Mouse (Mus musculus) forebrain, postnatal 0 days (tissue): ENCODE results near the gene Cd6. TPM values are rescaled to one million over a fixed set of nuclear protein-coding genes. Genes with fewer than 3 reads are reported as not detected.

Experiments
- ATAC-seq: fragments of 200-750 bp; cut with Nextera tagmentation; 2 replicates; pipeline ENCODE4 v1.8.0; 2017; ENCODE audit warnings: mild to moderate bottlenecking, moderate library complexity
- DNase-seq: peaks from one replicate; pipeline ENCODE4 v3.0.0-alpha.2; 2015
- H3K27ac ChIP-seq: fragments of 300-500 bp; sonication (generic); 2 replicates; pipeline ENCODE4 v1.5.1; 2014; ENCODE audit warnings: low read depth, mild to moderate bottlenecking, antibody characterized with exemption, low read length, moderate library complexity, mixed read lengths
- H3K27me3 ChIP-seq: fragments of 300-500 bp; sonication (generic); 2 replicates; pipeline ENCODE4 v1.6.1; 2014; ENCODE audit warnings: mild to moderate bottlenecking, low read length, mixed read lengths; ENCODE audit not compliant: insufficient read depth
- H3K36me3 ChIP-seq: fragments of 300-500 bp; sonication (generic); 2 replicates; pipeline ENCODE4 v1.6.1; 2014; ENCODE audit warnings: mild to moderate bottlenecking, moderate library complexity; ENCODE audit not compliant: insufficient read depth
- H3K4me1 ChIP-seq: fragments of 300-500 bp; sonication (generic); 2 replicates; pipeline ENCODE4 v1.6.1; 2014; ENCODE audit warnings: antibody characterized with exemption; ENCODE audit not compliant: insufficient read depth
- H3K4me2 ChIP-seq: fragments of 300-500 bp; sonication (generic); 2 replicates; pipeline ENCODE4 v1.6.1; 2014; ENCODE audit warnings: low read depth, mild to moderate bottlenecking, moderate library complexity
- H3K4me3 ChIP-seq: fragments of 300-500 bp; sonication (generic); 2 replicates; pipeline ENCODE4 v1.5.1; 2014; ENCODE audit warnings: low read depth, low read length, mixed read lengths
- H3K9ac ChIP-seq: fragments of 300-500 bp; sonication (generic); 2 replicates; pipeline ENCODE4 v1.6.1; 2014; ENCODE audit warnings: mild to moderate bottlenecking
- H3K9me3 ChIP-seq: fragments of 300-500 bp; sonication (generic); 2 replicates; pipeline ENCODE4 v1.6.1; 2016; ENCODE audit warnings: low read length
- CTCF ChIP-seq: sonication (generic); IDR thresholded peaks from 2 replicates; pipeline ENCODE4 v1.5.1; 2016; ENCODE audit warnings: antibody characterized with exemption, control low read depth, low read depth
- WGBS: fragments of 180-500 bp; shearing (Covaris S2); extraction: QIAGEN DNeasy Blood & Tissue Kit; methylation state at CpG from one replicate; pipeline ENCODE4 v1.1.7; 2014; 5-methylcytosine and 5-hydroxymethylcytosine counted together
- polyA plus RNA-seq: library from polyadenylated mRNA; unstranded; fragments of >200 nt; fragmentation: Nextera tagmentation; extraction: Ambion mirVana; gene quantifications from 2 replicates; pipeline ENCODE4 v1.2.1, GENCODE M21; 2015
- total RNA-seq: library from RNA; depleted of rRNA; stranded (reverse); fragments of >200 nt; gene quantifications from 2 replicates; pipeline ENCODE4 v1.2.3, GENCODE M21; 2014

Cd6 gene
- total and polyA plus RNA-seq, 2 experiments from 2014 or later, result 0.05 TPM; not detected in 1

DNA sequence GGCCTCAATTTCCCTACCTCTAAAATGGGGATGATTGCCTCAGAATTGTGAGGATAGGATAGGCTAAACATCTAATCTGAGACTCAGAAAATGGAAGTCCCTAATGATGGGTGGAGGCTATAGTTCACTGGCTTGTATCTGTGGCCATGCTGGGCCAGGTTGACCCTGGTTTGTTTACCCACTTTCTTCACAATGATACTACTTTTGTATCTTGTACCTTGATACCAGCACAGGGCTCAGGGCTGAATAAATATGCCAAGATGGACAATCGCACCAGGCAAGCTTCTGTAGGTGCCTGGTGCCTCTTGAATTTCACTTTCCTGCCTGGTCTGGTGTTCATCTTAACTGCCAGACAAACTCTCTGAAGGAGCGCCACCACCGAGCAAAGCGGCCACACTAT is 7.3 kb downstream of the Cd6 start:
- no peaks in the 10 kb centered on the region for H3K27me3 ChIP-seq
- H3K9me3 ChIP-seq, result no peaks in the 10 kb centered on the region
- no peak overlapping the region for H3K4me3 ChIP-seq
- TF ChIP-seq CTCF, result no peak
- H3K4me2 ChIP-seq, result no peak overlapping the region
- H3K27ac ChIP-seq, result no peak overlapping the region
- H3K36me3 ChIP-seq, result no peaks in the 10 kb centered on the region
- 96% methylated on average over 4 of the region's 4 CpGs for WGBS
- H3K9ac ChIP-seq, result no peak overlapping the region
- no peaks in the 10 kb centered on the region for H3K4me1 ChIP-seq
- ATAC-seq (no peak), DNase-seq (no peak)

DNA sequence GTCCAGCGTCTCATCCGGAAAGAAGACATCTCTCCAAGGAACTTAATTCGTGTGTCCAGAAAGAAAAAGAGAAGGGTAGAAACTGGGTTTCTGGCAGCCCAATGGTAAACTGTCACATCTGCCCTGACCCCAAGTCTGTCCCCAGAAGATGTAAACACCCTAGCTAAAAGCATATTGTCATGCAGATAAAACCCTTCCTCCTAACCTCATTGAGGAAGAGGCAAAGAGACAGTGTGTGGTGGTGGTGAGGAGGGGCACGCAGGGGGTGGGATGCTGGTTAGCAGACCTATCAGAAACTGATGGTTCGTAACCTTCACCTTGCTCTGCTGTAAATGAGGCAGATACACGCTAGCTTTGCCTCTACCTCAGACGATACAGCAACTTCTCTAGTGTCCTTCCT is 8.5 kb downstream of the Cd6 start:
- no peak for TF ChIP-seq CTCF
- no peak overlapping the region for H3K9ac ChIP-seq

DNA sequence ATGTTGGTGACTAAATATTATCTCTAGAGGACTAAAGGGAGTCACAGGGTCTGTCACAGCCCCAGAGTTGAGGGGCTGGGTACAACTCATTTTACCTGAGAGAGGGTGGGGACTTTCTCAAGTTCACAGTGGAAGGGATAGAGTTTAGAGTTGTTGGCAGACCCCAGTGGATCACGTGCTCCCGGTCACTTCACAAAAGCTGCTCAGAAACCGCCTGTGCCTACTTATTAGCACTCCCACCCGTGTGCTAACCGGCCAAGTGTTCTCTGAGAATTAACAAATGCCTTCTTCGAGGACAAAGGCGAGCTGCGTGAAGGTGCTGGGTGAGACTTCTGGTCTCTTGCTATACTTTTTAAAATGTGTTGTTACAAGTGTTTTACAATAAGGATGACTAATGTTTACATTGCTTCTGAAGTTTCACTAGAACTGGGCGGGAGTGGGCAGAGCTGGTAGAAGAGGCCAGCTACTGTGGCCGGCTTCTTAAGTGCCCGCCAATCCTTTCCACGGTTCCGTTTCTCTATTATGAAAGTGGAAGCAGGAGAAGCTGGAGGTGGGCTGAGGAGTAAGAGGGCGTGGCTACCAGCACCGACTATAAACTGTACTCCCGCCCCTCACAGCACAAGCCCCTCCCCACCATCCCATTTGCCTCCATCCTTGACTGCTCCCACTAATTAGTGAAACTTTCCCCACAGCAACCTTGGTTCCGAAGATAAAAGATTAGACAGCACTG is 11.5 kb downstream of the Cd6 start:
- no peaks in the 10 kb centered on the region for H3K9me3 ChIP-seq
- TF ChIP-seq CTCF, result no peak
- no peak overlapping the region for H3K4me3 ChIP-seq
- 28% methylated on average over 17 of the region's 17 CpGs for WGBS
- DNase-seq, result no peak
- H3K9ac ChIP-seq, result no peak overlapping the region
- ATAC-seq, result no peak
- no peak overlapping the region for H3K27ac ChIP-seq
- H3K4me1 ChIP-seq, result no peaks in the 10 kb centered on the region
- no peaks in the 10 kb centered on the region for H3K36me3 ChIP-seq
- no peaks in the 10 kb centered on the region for H3K27me3 ChIP-seq
- H3K4me2 ChIP-seq, result no peak overlapping the region

More for the DNA sequence above, 8.5 kb downstream of the Cd6 start:
- ATAC-seq (no peak), DNase-seq (no peak)
- no peaks in the 10 kb centered on the region for H3K9me3 ChIP-seq
- H3K4me1 ChIP-seq, result no peaks in the 10 kb centered on the region
- H3K4me2 ChIP-seq, result no peak overlapping the region
- H3K27me3 ChIP-seq, result no peaks in the 10 kb centered on the region
- no peaks in the 10 kb centered on the region for H3K36me3 ChIP-seq
- no peak overlapping the region for H3K27ac ChIP-seq
- no peak overlapping the region for H3K4me3 ChIP-seq
- WGBS, result 73% methylated on average over 7 of the region's 7 CpGs

DNA sequence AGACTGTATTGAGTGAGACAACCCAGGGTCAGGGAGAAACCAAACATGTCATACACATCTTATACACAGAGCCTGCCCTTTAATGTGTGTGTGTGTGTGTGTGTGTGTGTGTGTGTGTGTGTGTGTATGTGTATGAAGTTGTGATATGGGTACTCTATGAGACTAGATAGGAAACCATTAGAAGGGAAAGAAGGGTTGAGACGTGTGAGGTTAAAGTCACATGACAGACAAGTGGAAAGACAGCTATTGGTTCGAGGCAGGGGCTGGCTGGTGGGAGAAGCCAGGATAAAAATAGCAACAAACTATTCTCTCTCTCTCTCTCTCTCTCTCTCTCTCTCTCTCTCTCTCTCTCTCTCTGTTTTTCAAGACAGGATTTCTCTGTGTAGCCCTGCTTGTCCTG is 13.4 kb downstream of the Cd6 start:
- Histone ChIP-seq H3K4me3 (no peak overlapping the region), H3K9me3 (no peaks in the 10 kb centered on the region), H3K4me1 (no peaks in the 10 kb centered on the region), H3K27me3 (no peaks in the 10 kb centered on the region), H3K4me2 (no peak overlapping the region), H3K27ac (no peak overlapping the region), H3K36me3 (no peaks in the 10 kb centered on the region), H3K9ac (no peak overlapping the region)
- WGBS, result 56% methylated on average over 2 of the region's 2 CpGs
- no peak for TF ChIP-seq CTCF
- no peak for ATAC-seq
- DNase-seq, result no peak

DNA sequence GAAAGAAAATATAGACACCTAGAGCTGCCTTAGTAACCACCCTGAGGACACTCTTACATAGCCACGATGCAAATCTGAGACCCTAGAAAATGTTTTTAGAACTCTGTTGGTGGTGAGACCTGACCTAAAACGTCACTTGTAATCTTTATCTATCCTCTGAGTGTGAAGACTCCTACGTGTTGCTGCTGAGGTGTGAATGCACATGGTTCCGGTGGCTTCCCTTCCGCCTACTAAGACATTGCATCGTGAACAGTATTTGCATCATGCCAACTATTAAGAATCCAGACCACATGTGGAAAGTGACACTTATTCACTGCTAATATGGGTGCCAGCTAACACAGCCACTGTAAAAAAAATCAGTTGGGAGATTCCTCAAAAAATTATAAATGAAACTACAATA is 14.0 kb downstream of the Cd6 start:
- DNase-seq, result no peak
- H3K27ac ChIP-seq, result no peak overlapping the region
- 85% methylated on average over 6 of the region's 6 CpGs for WGBS
- no peaks in the 10 kb centered on the region for H3K9me3 ChIP-seq
- no peak overlapping the region for H3K4me3 ChIP-seq
- H3K9ac ChIP-seq, result no peak overlapping the region
- no peaks in the 10 kb centered on the region for H3K27me3 ChIP-seq
- TF ChIP-seq CTCF, result no peak
- no peak for ATAC-seq
- H3K4me1 ChIP-seq, result no peaks in the 10 kb centered on the region
- no peak overlapping the region for H3K4me2 ChIP-seq
- H3K36me3 ChIP-seq, result no peaks in the 10 kb centered on the region

DNA sequence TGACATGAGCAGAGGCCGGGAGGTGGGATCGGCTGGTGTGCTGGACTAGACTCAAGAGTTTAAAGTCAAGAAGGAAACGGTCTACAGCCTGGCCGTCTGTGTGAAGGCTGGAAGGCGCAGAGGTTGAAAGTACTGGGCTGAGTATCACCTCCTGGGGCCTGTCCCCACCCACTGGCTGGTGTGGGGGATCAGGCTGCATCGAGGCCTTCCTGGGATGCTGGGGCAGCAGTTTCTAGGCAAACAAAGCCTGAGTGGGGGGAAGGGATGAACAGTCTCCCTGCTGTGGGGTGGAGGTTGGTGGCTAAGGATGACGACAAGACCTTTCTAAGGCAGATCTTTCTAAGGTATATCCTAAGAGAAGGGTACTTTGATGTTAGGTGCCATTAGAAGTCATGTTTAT is 16.0 kb downstream of the Cd6 start:
- no peak for DNase-seq
- Histone ChIP-seq H3K27ac (no peak overlapping the region), H3K4me2 (no peak overlapping the region), H3K36me3 (no peaks in the 10 kb centered on the region), H3K9ac (no peak overlapping the region), H3K9me3 (no peaks in the 10 kb centered on the region), H3K4me1 (peaks cover 9% of the 10 kb centered on the region; the same call in 1 of the 2 replicates), H3K27me3 (no peaks in the 10 kb centered on the region), H3K4me3 (no peak overlapping the region)
- ATAC-seq, result no peak
- no peak for TF ChIP-seq CTCF
- 62% methylated on average over 7 of the region's 7 CpGs for WGBS

DNA sequence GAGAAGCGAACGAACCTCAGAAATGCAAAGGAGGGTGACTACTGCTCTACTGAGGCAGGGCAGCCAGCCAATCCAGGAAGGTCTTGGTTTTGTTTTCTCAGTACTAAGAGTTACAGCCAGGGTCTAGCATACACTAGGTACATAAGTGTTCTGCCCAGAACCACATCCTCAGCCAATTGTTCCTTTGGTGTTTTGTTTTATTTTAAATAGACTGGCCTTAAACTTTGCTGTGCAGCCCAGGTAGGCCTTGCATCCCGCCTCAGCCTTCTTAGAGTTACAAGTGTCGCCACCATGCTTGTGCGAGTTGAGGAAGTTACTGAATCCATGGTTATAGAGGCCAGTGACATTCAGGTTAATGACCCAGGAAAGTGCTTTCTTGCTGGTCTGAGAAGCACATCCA is 16.8 kb downstream of the Cd6 start:
- ATAC-seq, result no peak
- Histone ChIP-seq H3K4me3 (no peak overlapping the region), H3K27ac (no peak overlapping the region), H3K4me2 (no peak overlapping the region), H3K9ac (no peak overlapping the region), H3K4me1 (peaks cover 9% of the 10 kb centered on the region; the same call in 1 of the 2 replicates), H3K9me3 (no peaks in the 10 kb centered on the region), H3K36me3 (no peaks in the 10 kb centered on the region), H3K27me3 (no peaks in the 10 kb centered on the region)
- no peak for DNase-seq
- TF ChIP-seq CTCF, result no peak
- WGBS, result 93% methylated on average over 5 of the region's 5 CpGs
